ENCODE assay signal across 27 mouse cellular contexts in genomic region chr11:121467408-121467807, GRCm38 (mm10). TPM values are rescaled to one million over a fixed set of nuclear protein-coding genes. Genes with fewer than 3 reads are reported as not detected.
A peak's percentile ranks its signal among the peaks of the same experiment; 100 is the strongest.
DNase-seq lines count a peak whose midpoint lies in the region; ATAC-seq and TF ChIP-seq lines count a peak whose summit lies in the region.
"Had no signal": no experiment of that assay in that cellular context is flagged by ENCODE, and none has a peak within 500 bp of the region (broad histone marks: within the 10 kb centered on the region; RNA-seq: fewer than 3 reads in every experiment).

No protein-coding gene starts in this region.

- H3K36me3 ChIP-seq in kidney, adult 2 months (ENCODE audit: control insufficient read depth, insufficient read depth, low read length) = 0 out of 2 replicates have a peak, but pooled peaks cover 2% of the 10 kb centered on the region
- peaks cover 38% of the 10 kb centered on the region for H3K36me3 ChIP-seq in kidney, embryonic 15.5 days
- H3K36me3 ChIP-seq in intestine, embryonic 15.5 days = 0 out of 2 replicates have a peak, but pooled peaks cover 4% of the 10 kb centered on the region
- peaks cover 15% of the 10 kb centered on the region; the same call in 1 of the 2 replicates for H3K36me3 ChIP-seq in intestine, postnatal 0 days (ENCODE audit: control insufficient read depth, insufficient read depth)

- no peaks in the 10 kb centered on the region for H3K27me3 ChIP-seq in kidney, adult 2 months (replicated peaks; ENCODE audit: control insufficient read depth, insufficient read depth, low read length)
- no peaks in the 10 kb centered on the region for H3K27me3 ChIP-seq in kidney, embryonic 15.5 days
- H3K27me3 ChIP-seq in intestine, embryonic 15.5 days (replicated peaks) = no peaks in the 10 kb centered on the region
- H3K27me3 ChIP-seq in intestine, postnatal 0 days (replicated peaks; ENCODE audit: control insufficient read depth, insufficient read depth, low read length) = no peaks in the 10 kb centered on the region
- H3K27me3 ChIP-seq: CH12.LX; embryonic facial prominence, embryonic 13.5 days; embryonic facial prominence, embryonic 15.5 days; forebrain, embryonic 12.5 days; Patski had no signal

- no peak for ATAC-seq in kidney, embryonic 15.5 days (replicated peaks; ENCODE audit: low FRiP score)
- ATAC-seq in intestine, embryonic 15.5 days = peak; percentile 77
- ATAC-seq in intestine, postnatal 0 days = peak; percentile 73
- ATAC-seq: activated CD4-positive, CD25-positive, alpha-beta regulatory T cell, adult 4 months; CD4-positive, CD25-positive, alpha-beta regulatory T cell, adult 4 months; forebrain, embryonic 14.5 days; forebrain, embryonic 16.5 days; Patski had no signal

- no peak for TF ChIP-seq CTCF in kidney, adult 2 months (conservative IDR thresholded peaks at IDR 0.05; ENCODE audit: insufficient read depth, insufficient read length, low read depth, low read length)
- TF ChIP-seq CTCF in intestine, postnatal 0 days (IDR thresholded peaks at IDR 0.05; ENCODE audit: low read depth) = no peak

- no peaks in the 10 kb centered on the region for H3K9me3 ChIP-seq in kidney, embryonic 15.5 days (replicated peaks)
- no peaks in the 10 kb centered on the region for H3K9me3 ChIP-seq in intestine, embryonic 15.5 days
- H3K9me3 ChIP-seq in intestine, postnatal 0 days (ENCODE audit: control insufficient read depth) = no peaks in the 10 kb centered on the region
- H3K9me3 ChIP-seq: embryonic facial prominence, embryonic 13.5 days; embryonic facial prominence, embryonic 15.5 days; forebrain, embryonic 10.5 days; forebrain, embryonic 12.5 days; G1E had no signal

- WGBS in kidney, adult 2 months = 72% methylated on average over 6 of the region's 6 CpGs
- WGBS in kidney, embryonic 15.5 days = 90% methylated on average over 6 of the region's 6 CpGs
- 76% methylated on average over 6 of the region's 6 CpGs for WGBS in intestine, embryonic 15.5 days
- WGBS in intestine, postnatal 0 days = 45% methylated on average over 6 of the region's 6 CpGs

- H3K9ac ChIP-seq in kidney, embryonic 15.5 days = no peak overlapping the region
- H3K9ac ChIP-seq in intestine, embryonic 15.5 days = no peak overlapping the region
- no peak overlapping the region for H3K9ac ChIP-seq in intestine, postnatal 0 days (ENCODE audit: low read depth, low read length)
- H3K9ac ChIP-seq: embryonic facial prominence, embryonic 13.5 days; embryonic facial prominence, embryonic 15.5 days; forebrain, embryonic 12.5 days had no signal

- H3K27ac ChIP-seq in kidney, adult 2 months (ENCODE audit: insufficient read depth, low read depth, low read length) = no peak overlapping the region
- no peak overlapping the region for H3K27ac ChIP-seq in kidney, embryonic 15.5 days
- no peak overlapping the region for H3K27ac ChIP-seq in intestine, embryonic 15.5 days
- no peak overlapping the region; the same call in 1 of the 2 replicates for H3K27ac ChIP-seq in intestine, postnatal 0 days (ENCODE audit: low read depth, low read length)
- H3K27ac ChIP-seq: embryonic facial prominence, embryonic 13.5 days; embryonic facial prominence, embryonic 15.5 days; forebrain, embryonic 10.5 days; forebrain, embryonic 12.5 days had no signal

- DNase-seq in kidney, adult 2 months = peak; percentile 51
- DNase-seq in right cerebral cortex, postnatal 14 days = no peak
- DNase-seq: adrenal gland, adult 8-10 months; adrenal gland, postnatal 14 days; adrenal gland, postnatal 36 days; B cell, adult 2 months; cerebellum, adult 11-12 months; cerebellum, adult 8-10 months; cerebellum, adult 9-11 months; cerebellum, postnatal 14 days; cerebellum, postnatal 36 days; embryo, embryonic 11 days had no signal

- H3K4me3 ChIP-seq in kidney, adult 2 months (ENCODE audit: insufficient read depth, low read depth, low read length) = no peak overlapping the region
- H3K4me3 ChIP-seq in kidney, embryonic 15.5 days (replicated peaks) = no peak overlapping the region
- H3K4me3 ChIP-seq in intestine, embryonic 15.5 days (replicated peaks) = no peak overlapping the region
- no peak overlapping the region for H3K4me3 ChIP-seq in intestine, postnatal 0 days (ENCODE audit: low read depth, low read length)
- H3K4me3 ChIP-seq: embryonic facial prominence, embryonic 13.5 days; embryonic facial prominence, embryonic 15.5 days; erythroblast, embryonic 14.5 days; forebrain, embryonic 10.5 days; forebrain, embryonic 12.5 days had no signal

- no peak for TF ChIP-seq POLR2A in kidney, adult 2 months (IDR thresholded peaks at IDR 0.05; ENCODE audit: low read depth, low read length)

- H3K4me1 ChIP-seq in kidney, adult 2 months (ENCODE audit: control insufficient read depth, insufficient read depth, low read length) = peaks cover 2% of the 10 kb centered on the region; the same call in 1 of the 2 replicates
- no peaks in the 10 kb centered on the region for H3K4me1 ChIP-seq in kidney, embryonic 15.5 days
- H3K4me1 ChIP-seq in intestine, embryonic 15.5 days (replicated peaks) = no peaks in the 10 kb centered on the region
- H3K4me1 ChIP-seq in intestine, postnatal 0 days (replicated peaks; ENCODE audit: control insufficient read depth, insufficient read depth, low read length) = no peaks in the 10 kb centered on the region
- H3K4me1 ChIP-seq: embryonic facial prominence, embryonic 13.5 days; embryonic facial prominence, embryonic 15.5 days; forebrain, embryonic 10.5 days; forebrain, embryonic 12.5 days had no signal

- no peak overlapping the region for H3K4me2 ChIP-seq in kidney, embryonic 15.5 days
- H3K4me2 ChIP-seq in intestine, embryonic 15.5 days (replicated peaks) = no peak overlapping the region
- H3K4me2 ChIP-seq in intestine, postnatal 0 days (replicated peaks; ENCODE audit: low read depth) = no peak overlapping the region
- H3K4me2 ChIP-seq: embryonic facial prominence, embryonic 13.5 days; embryonic facial prominence, embryonic 15.5 days; forebrain, embryonic 12.5 days had no signal

RNA-seq across cellular contexts. Expression of gene Tbcd, which starts 15.7 kb away (rescaled TPM):
- polyA plus RNA-seq in kidney, adult 2 months (2012; rRNA removed) = 58.9 and 70.1 TPM in 2 replicates
- polyA plus RNA-seq in kidney, embryonic 15.5 days (2015; fragmentation: Nextera tagmentation; extraction: Ambion mirVana) = 33.9 and 37.4 TPM in 2 replicates
- polyA plus RNA-seq in intestine, embryonic 15.5 days (2015; fragmentation: Nextera tagmentation; extraction: Ambion mirVana) = 34.7 and 38.7 TPM in 2 replicates
- 29.9 and 31.5 TPM in 2 replicates for polyA plus RNA-seq in intestine, postnatal 0 days (2015; fragmentation: Nextera tagmentation; extraction: Ambion mirVana)

RNA-seq across cellular contexts. Expression of gene Fn3k, which starts 32.7 kb away (rescaled TPM):
- polyA plus RNA-seq in kidney, adult 2 months (2012; rRNA removed) = 30.6 and 33.7 TPM in 2 replicates
- polyA plus RNA-seq in kidney, embryonic 15.5 days (2015; fragmentation: Nextera tagmentation; extraction: Ambion mirVana) = 2.6 and 2.7 TPM in 2 replicates
- polyA plus RNA-seq in intestine, embryonic 15.5 days (2015; fragmentation: Nextera tagmentation; extraction: Ambion mirVana) = 1.3 and 1.6 TPM in 2 replicates
- polyA plus RNA-seq in intestine, postnatal 0 days (2015; fragmentation: Nextera tagmentation; extraction: Ambion mirVana) = 0.51 and 0.60 TPM in 2 replicates
- polyA plus RNA-seq: CD4-positive, CD25-positive, alpha-beta regulatory T cell, adult 4 months had no signal

RNA-seq across cellular contexts. Expression of gene Fn3krp, which starts 46.2 kb away (rescaled TPM):
- 14.9 and 19.6 TPM in 2 replicates for polyA plus RNA-seq in kidney, adult 2 months (2012; rRNA removed)
- 8.7 and 9.9 TPM in 2 replicates for polyA plus RNA-seq in kidney, embryonic 15.5 days (2015; fragmentation: Nextera tagmentation; extraction: Ambion mirVana)
- 6.4 and 7.1 TPM in 2 replicates for polyA plus RNA-seq in intestine, embryonic 15.5 days (2015; fragmentation: Nextera tagmentation; extraction: Ambion mirVana)
- polyA plus RNA-seq in intestine, postnatal 0 days (2015; fragmentation: Nextera tagmentation; extraction: Ambion mirVana) = 3.4 and 3.5 TPM in 2 replicates

RNA-seq across cellular contexts. Expression of gene Zfp750, which starts 51.7 kb away (rescaled TPM):
- polyA plus RNA-seq in kidney, adult 2 months (2012; rRNA removed) = 3.0 and 3.3 TPM in 2 replicates
- polyA plus RNA-seq in kidney, embryonic 15.5 days (2015; fragmentation: Nextera tagmentation; extraction: Ambion mirVana) = 0.67 and 0.77 TPM in 2 replicates
- polyA plus RNA-seq in intestine, embryonic 15.5 days (2015; fragmentation: Nextera tagmentation; extraction: Ambion mirVana) = 0.38 and 0.76 TPM in 2 replicates
- 0.24 and 0.26 TPM in 2 replicates for polyA plus RNA-seq in intestine, postnatal 0 days (2015; fragmentation: Nextera tagmentation; extraction: Ambion mirVana)
- polyA plus RNA-seq: erythroblast, embryonic 14.5 days; Patski had no signal
